21 mouse cellular contexts compared by ENCODE assay signal in genomic region chr9:64731029-64731560, GRCm38 (mm10). TPM values are rescaled to one million over a fixed set of nuclear protein-coding genes. Genes with fewer than 3 reads are reported as not detected.
A peak's percentile ranks its signal among the peaks of the same experiment; 100 is the strongest.
DNase-seq lines count a peak whose midpoint lies in the region; ATAC-seq lines count a peak whose summit lies in the region.
"Had no signal": no experiment of that assay in that cellular context is flagged by ENCODE, and none has a peak within 500 bp of the region (broad histone marks: within the 10 kb centered on the region; RNA-seq: fewer than 3 reads in every experiment).

No protein-coding gene starts in this region.

- intact Hi-C loops in heart, postnatal 36 days (cut with DNase I) = loop anchor here (10.0 kb wide), 1 partner anchor 386 kb away; the partner anchor contains the start of gene Dis3l
- intact Hi-C loops in left cerebral cortex, postnatal 10 days (cut with DNase I) = no loop called here

- ATAC-seq in heart, embryonic 13.5 days (ENCODE audit: extremely low read depth, insufficient number of reproducible peaks, low FRiP score, low TSS enrichment) = no peak
- no peak for ATAC-seq in kidney, embryonic 15.5 days (replicated peaks; ENCODE audit: low FRiP score)
- no peak for ATAC-seq in megakaryocyte, adult 5-6 weeks (ENCODE audit: poor library complexity, severe bottlenecking)
- ATAC-seq: forebrain, embryonic 16.5 days had no signal

- H3K4me3 ChIP-seq in heart, embryonic 13.5 days = no peak overlapping the region
- H3K4me3 ChIP-seq in kidney, embryonic 15.5 days (replicated peaks) = no peak overlapping the region
- H3K4me3 ChIP-seq in megakaryocyte, embryonic 14.5 days (replicated peaks) = peak overlapping the region; percentile 46
- H3K4me3 ChIP-seq: embryonic facial prominence, embryonic 13.5 days; forebrain, embryonic 12.5 days; hindbrain, embryonic 10.5 days had no signal

- H3K27me3 ChIP-seq in heart, embryonic 13.5 days (replicated peaks) = no peaks in the 10 kb centered on the region
- no peaks in the 10 kb centered on the region for H3K27me3 ChIP-seq in kidney, embryonic 15.5 days
- H3K27me3 ChIP-seq in megakaryocyte, embryonic 14.5 days (replicated peaks) = no peaks in the 10 kb centered on the region
- H3K27me3 ChIP-seq: embryonic facial prominence, embryonic 13.5 days; forebrain, embryonic 12.5 days had no signal

- 66% methylated on average over 3 of the region's 3 CpGs for WGBS in heart, embryonic 13.5 days
- 82% methylated on average over 3 of the region's 3 CpGs for WGBS in kidney, embryonic 15.5 days

- peak overlapping the region; percentile 48; the same call in 1 of the 2 replicates for H3K27ac ChIP-seq in heart, embryonic 13.5 days (replicated peaks)
- H3K27ac ChIP-seq in kidney, embryonic 15.5 days = peak overlapping the region; percentile 15; the same call in 1 of the 2 replicates
- H3K27ac ChIP-seq: embryonic facial prominence, embryonic 13.5 days; forebrain, embryonic 12.5 days; hindbrain, embryonic 10.5 days; hindbrain, embryonic 14.5 days had no signal

- no peak for DNase-seq in heart, postnatal 36 days
- DNase-seq in kidney, postnatal 36 days = no peak
- DNase-seq in testis, postnatal 10 days (ENCODE audit: low spot score) = peak; percentile 24
- DNase-seq in left cerebral cortex, postnatal 10 days (ENCODE audit: extremely low spot score in 1 of 2, low spot score in 2 of 2) = no peak
- DNase-seq: adrenal gland, postnatal 10 days; cerebellum, adult 11-12 months; cerebellum, adult 9-10 months; cerebellum, postnatal 25 days; gastrocnemius, postnatal 10 days; heart, adult 18-20 months; heart, postnatal 14 days had no signal

- H3K4me1 ChIP-seq in heart, embryonic 13.5 days = peaks cover 31% of the 10 kb centered on the region
- peaks cover 22% of the 10 kb centered on the region for H3K4me1 ChIP-seq in kidney, embryonic 15.5 days
- peaks cover 66% of the 10 kb centered on the region for H3K4me1 ChIP-seq in megakaryocyte, embryonic 14.5 days

- H3K9me3 ChIP-seq in heart, embryonic 13.5 days = no peaks in the 10 kb centered on the region
- H3K9me3 ChIP-seq in kidney, embryonic 15.5 days (replicated peaks) = no peaks in the 10 kb centered on the region
- no peaks in the 10 kb centered on the region for H3K9me3 ChIP-seq in megakaryocyte, embryonic 14.5 days
- H3K9me3 ChIP-seq: embryonic facial prominence, embryonic 13.5 days; forebrain, embryonic 12.5 days; hindbrain, embryonic 10.5 days had no signal

- H3K36me3 ChIP-seq in heart, embryonic 13.5 days = peaks cover 22% of the 10 kb centered on the region
- H3K36me3 ChIP-seq in kidney, embryonic 15.5 days = peaks cover 19% of the 10 kb centered on the region
- peaks cover 68% of the 10 kb centered on the region for H3K36me3 ChIP-seq in megakaryocyte, embryonic 14.5 days (replicated peaks; ENCODE audit: low read length)

- no peak overlapping the region for H3K4me2 ChIP-seq in heart, embryonic 13.5 days
- H3K4me2 ChIP-seq in kidney, embryonic 15.5 days = no peak overlapping the region
- H3K4me2 ChIP-seq: embryonic facial prominence, embryonic 13.5 days; forebrain, embryonic 12.5 days; heart, embryonic 11.5 days; hindbrain, embryonic 14.5 days had no signal

- H3K9ac ChIP-seq in heart, embryonic 13.5 days = no peak overlapping the region
- no peak overlapping the region for H3K9ac ChIP-seq in kidney, embryonic 15.5 days
- H3K9ac ChIP-seq: embryonic facial prominence, embryonic 13.5 days; forebrain, embryonic 12.5 days; hindbrain, embryonic 14.5 days had no signal

RNA-seq across cellular contexts. Expression of gene Rab11a, which starts 6.5 kb away (rescaled TPM):
- 335 and 366 TPM in 2 replicates for polyA plus RNA-seq in heart, embryonic 13.5 days (2015; fragmentation: Nextera tagmentation; extraction: Ambion mirVana)
- total RNA-seq in heart, postnatal 36 days (2021) = 100 to 1,000 TPM; 181 to 194 TPM
- polyA plus RNA-seq in kidney, embryonic 15.5 days (2015; fragmentation: Nextera tagmentation; extraction: Ambion mirVana) = 550 and 571 TPM in 2 replicates
- polyA plus RNA-seq in megakaryocyte, embryonic 14.5 days (2012; ENCODE audit: insufficient read depth, low replicate concordance) = 693 and 793 TPM in 2 replicates
- 249 and 281 TPM in 2 replicates for total RNA-seq in megakaryocyte, adult 5-6 weeks (2015)
- total RNA-seq in megakaryocyte, adult 5-6 weeks (2017) = 144 and 161 TPM in 2 replicates
- 100 to 1,000 TPM; 389 to 433 TPM for total RNA-seq in left cerebral cortex, postnatal 10 days (2021)
